Mouse (Mus musculus) heart, embryonic 14.5 days (tissue): ENCODE measurements around the gene Zfp850. TPM values are rescaled to one million over a fixed set of nuclear protein-coding genes. Genes with fewer than 3 reads are reported as not detected.
"Not testable (repeated sequence)": the region's sequence is repeated elsewhere in the genome, so short reads cannot be mapped to it uniquely, and the experiment has no call there.

Source experiments
- ATAC-seq: fragments of 200-750 bp; cut with Nextera tagmentation; 2 replicates; pipeline ENCODE4 v1.8.0; 2017; ENCODE audit warnings: low read depth, moderate TSS enrichment; ENCODE audit not compliant: insufficient number of reproducible peaks, insufficient read depth, low FRiP score
- H3K27ac ChIP-seq, 2 experiments: fragments of 200-500 bp in 1 of 2; fragments of 300-500 bp in 1 of 2; sonication (generic) in 1 of 2; replicated peaks in 1 of 2; 2 replicates each; pipeline ENCODE4 v1.5.1; 2012 to 2014; ENCODE audit warnings: low read depth in 2 of 2, low read length in 2 of 2, control low read depth in 1 of 2, mild to moderate bottlenecking in 1 of 2, mixed read lengths in 1 of 2; ENCODE audit not compliant: control insufficient read depth in 1 of 2, insufficient read depth in 1 of 2
- H3K27me3 ChIP-seq: fragments of 300-500 bp; sonication (generic); 2 replicates; pipeline ENCODE4 v1.6.1; 2014; ENCODE audit warnings: mild to moderate bottlenecking, low read length, control low read depth; ENCODE audit not compliant: control insufficient read depth, insufficient read depth
- H3K36me3 ChIP-seq: fragments of 300-500 bp; sonication (generic); 2 replicates; pipeline ENCODE4 v1.6.1; 2014; ENCODE audit warnings: mild to moderate bottlenecking, control low read depth, low read length, mixed read lengths; ENCODE audit not compliant: control insufficient read depth, insufficient read depth
- H3K4me1 ChIP-seq, 2 experiments: fragments of 200-500 bp in 1 of 2; fragments of 300-500 bp in 1 of 2; sonication (generic) in 1 of 2; 2 replicates each; pipeline ENCODE4 v1.6.1; 2012 to 2014; ENCODE audit warnings: low read length in 2 of 2, control low read depth in 1 of 2, mixed read lengths in 1 of 2; ENCODE audit not compliant: control insufficient read depth in 2 of 2, insufficient read depth in 2 of 2
- H3K4me2 ChIP-seq: fragments of 300-500 bp; sonication (generic); 2 replicates; pipeline ENCODE4 v1.6.1; 2014; ENCODE audit warnings: mild to moderate bottlenecking, low read length
- H3K4me3 ChIP-seq, 2 experiments: fragments of 200-500 bp in 1 of 2; fragments of 300-500 bp in 1 of 2; sonication (generic) in 1 of 2; 2 replicates each; pipeline ENCODE4 v1.5.1; 2012 to 2014; ENCODE audit warnings: low read length in 2 of 2, mild to moderate bottlenecking in 2 of 2, control low read depth in 1 of 2, low read depth in 1 of 2, moderate library complexity in 1 of 2; ENCODE audit not compliant: control insufficient read depth in 1 of 2, insufficient read depth in 1 of 2
- H3K9ac ChIP-seq: fragments of 300-500 bp; sonication (generic); 2 replicates; pipeline ENCODE4 v1.6.1; 2014; ENCODE audit warnings: mild to moderate bottlenecking, low read length
- H3K9me3 ChIP-seq: fragments of 300-500 bp; sonication (generic); 2 replicates; pipeline ENCODE4 v1.6.1; 2016; ENCODE audit warnings: low read length, control low read depth; ENCODE audit not compliant: control insufficient read depth
- WGBS: fragments of 180-500 bp; shearing (Covaris S2); extraction: QIAGEN DNeasy Blood & Tissue Kit; methylation state at CpG from one replicate; pipeline ENCODE4 v1.1.7; 2014; 5-methylcytosine and 5-hydroxymethylcytosine counted together
- polyA plus RNA-seq: library from polyadenylated mRNA; unstranded; fragments of >200 nt; fragmentation: Nextera tagmentation; extraction: Ambion mirVana; gene quantifications from 2 replicates; pipeline ENCODE4 v1.2.1, GENCODE M21; 2014

The Zfp850 gene
- polyA plus RNA-seq, 1 experiment from 2014 or later, result 2.2 TPM

DNA sequence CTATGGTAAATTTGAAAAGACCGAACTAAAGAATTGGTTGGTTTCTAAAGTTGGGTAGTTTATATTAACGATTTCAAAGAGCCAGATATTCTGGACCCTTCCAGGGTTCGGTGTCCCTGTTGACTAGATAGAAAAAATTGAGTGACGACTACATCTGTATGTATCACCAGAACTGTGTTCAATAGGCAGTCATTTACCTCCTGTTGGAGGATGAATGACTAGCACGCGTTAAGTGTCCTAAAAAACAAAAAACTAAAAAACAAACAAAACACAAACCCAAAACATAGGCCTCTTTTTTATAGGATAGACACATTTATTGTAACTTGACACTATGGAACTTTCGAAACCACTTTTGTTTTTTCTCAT is 513 bp upstream of the Zfp850 start:
- Histone ChIP-seq H3K4me2 (peak overlapping the region; percentile 96), H3K4me3 (peak overlapping the region; percentile 85 to 99), H3K36me3 (no peaks in the 10 kb centered on the region), H3K27me3 (no peaks in the 10 kb centered on the region), H3K27ac (no peak overlapping the region), H3K4me1 (peaks cover 2 to 7% of the 10 kb centered on the region in 2 experiments; a peak in 2 of 4 replicates), H3K9me3 (peaks cover 5% of the 10 kb centered on the region; the same call in 1 of the 2 replicates), H3K9ac (peak overlapping the region; percentile 89)
- 27% methylated on average over 7 of the region's 7 CpGs for WGBS
- ATAC-seq, result no peak

GRCm38 (mm10) chr7:28010271-28010670 is 3.6 kb downstream of the Zfp850 start:
- WGBS, result 97% methylated on average over 3 of the region's 3 CpGs
- no peaks in the 10 kb centered on the region for H3K27me3 ChIP-seq
- H3K4me1 ChIP-seq, result peaks cover 2 to 7% of the 10 kb centered on the region in 2 experiments; a peak in 2 of 4 replicates
- H3K9ac ChIP-seq, result no peak overlapping the region
- no peaks in the 10 kb centered on the region for H3K9me3 ChIP-seq
- no peak for ATAC-seq
- H3K4me2 ChIP-seq, result no peak overlapping the region
- no peak overlapping the region for H3K27ac ChIP-seq
- H3K36me3 ChIP-seq, result peaks cover 12% of the 10 kb centered on the region
- H3K4me3 ChIP-seq, result no peak overlapping the region

DNA sequence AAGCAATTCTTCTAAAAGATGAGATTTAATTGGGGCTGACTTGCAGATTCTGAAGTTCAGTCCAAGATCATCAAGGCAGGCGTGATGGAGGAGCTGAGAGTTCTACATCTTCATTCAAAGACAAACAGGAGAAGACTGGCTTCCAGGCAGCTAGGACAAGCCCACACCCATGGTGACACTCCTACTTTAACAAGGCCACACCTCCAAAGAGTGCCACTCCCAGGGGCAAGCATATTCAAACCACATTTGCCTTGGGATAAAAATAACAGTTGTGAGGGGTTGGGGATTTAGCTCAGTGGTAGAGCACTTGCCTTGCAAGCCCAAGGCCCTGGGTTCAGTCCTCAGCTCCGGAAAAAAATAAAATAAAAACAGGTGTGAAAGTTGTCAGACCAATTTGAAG is 31.7 kb downstream of the Zfp850 start:
- Histone ChIP-seq H3K4me2 (no peak overlapping the region), H3K9me3 (peaks cover 40% of the 10 kb centered on the region), H3K27ac (no peak overlapping the region), H3K4me1 (no peaks in the 10 kb centered on the region), H3K27me3 (no peaks in the 10 kb centered on the region), H3K9ac (no peak overlapping the region), H3K4me3 (no peak overlapping the region), H3K36me3 (no peaks in the 10 kb centered on the region)
- 81% methylated on average over 2 of the region's 2 CpGs for WGBS
- ATAC-seq, result no peak

GRCm38 (mm10) chr7:27978683-27979528 is 35.0 kb downstream of the Zfp850 start, which contains the start of gene Zfp780b:
Gene Zfp780b (minus strand): TSS chr7:27979171.
- Histone ChIP-seq H3K4me3 (peak within 1 kb of the TSS; percentile 68 to 90), H3K36me3 (0 out of 2 replicates have a peak, but pooled peaks cover 4% of the 10 kb centered on the region), H3K4me2 (peak within 1 kb of the TSS; percentile 81), H3K9ac (peak within 1 kb of the TSS; percentile 96), H3K27ac (peak within 1 kb of the TSS; percentile 65 to 74), H3K9me3 (peaks cover 13% of the 10 kb centered on the region), H3K27me3 (no peaks in the 10 kb centered on the region), H3K4me1 (no peaks in the 10 kb centered on the region)
- peak; percentile 76 for ATAC-seq
- under 1% methylated on average over 29 of the region's 29 CpGs for WGBS

GRCm38 (mm10) chr7:27949451-27949850 is 64.5 kb downstream of the Zfp850 start:
- H3K4me3 ChIP-seq, ATAC-seq, H3K9ac ChIP-seq, H3K4me1 ChIP-seq, H3K27me3 ChIP-seq, H3K9me3 ChIP-seq, H3K36me3 ChIP-seq, H3K27ac ChIP-seq, H3K4me2 ChIP-seq: not testable (repeated sequence)
- WGBS, result 90% methylated on average over 13 of the region's 13 CpGs

GRCm38 (mm10) chr7:27941869-27942268 is 72.0 kb downstream of the Zfp850 start:
- not testable (repeated sequence) for H3K27ac ChIP-seq, H3K27me3 ChIP-seq, H3K4me1 ChIP-seq, H3K4me2 ChIP-seq, H3K36me3 ChIP-seq, H3K9ac ChIP-seq, ATAC-seq, H3K4me3 ChIP-seq, H3K9me3 ChIP-seq
- WGBS, result 38% methylated on average over 4 of the region's 7 CpGs
